Mouse (Mus musculus): ENCODE results near the gene Plac1. TPM values are rescaled to one million over a fixed set of nuclear protein-coding genes. Genes with fewer than 3 reads are reported as not detected.

Gene Plac1
- polyA plus RNA-seq, 1 experiment from 2014 or later = 3.6 TPM

DNA sequence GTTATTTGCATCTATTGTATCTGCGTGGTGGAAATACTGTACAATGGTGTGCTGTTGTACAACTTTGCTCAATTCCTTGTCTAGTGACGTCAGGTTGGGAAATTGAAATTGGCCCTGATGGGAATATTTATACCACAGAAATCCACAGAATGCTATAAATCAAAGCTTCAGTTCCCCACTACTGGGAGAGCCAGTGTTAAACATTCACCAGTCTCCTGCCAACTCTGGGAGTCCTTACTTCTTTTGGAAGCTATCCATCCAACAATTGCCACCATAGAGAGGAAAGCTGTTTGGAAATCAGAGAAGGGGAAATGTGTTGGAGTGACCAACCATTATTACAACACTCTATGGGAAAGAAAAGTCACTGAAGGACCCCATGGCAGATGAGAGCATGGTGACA, 100.3 kb downstream of the Plac1 start:
- no peaks in the 10 kb centered on the region; the same call in 1 of the 2 replicates for H3K27me3 ChIP-seq (replicated peaks; ENCODE audit: control insufficient read depth, insufficient read depth, low read length)
- H3K9me3 ChIP-seq (ENCODE audit: control insufficient read depth, low read length) = no peaks in the 10 kb centered on the region
- H3K36me3 ChIP-seq (ENCODE audit: control insufficient read depth, insufficient read depth, low read length) = no peaks in the 10 kb centered on the region
- H3K4me2 ChIP-seq = no peak overlapping the region
- H3K4me1 ChIP-seq (replicated peaks; ENCODE audit: control insufficient read depth, insufficient read depth, low read length) = no peaks in the 10 kb centered on the region
- ATAC-seq (replicated peaks; ENCODE audit: low FRiP score) (no peak), DNase-seq (ENCODE audit: low spot score) (no peak)
- H3K27ac ChIP-seq (ENCODE audit: low read depth, low read length) = no peak overlapping the region
- no peak overlapping the region for H3K9ac ChIP-seq (ENCODE audit: low read depth, low read length)
- 76% methylated on average over 2 of the region's 2 CpGs for WGBS
- H3K4me3 ChIP-seq (ENCODE audit: low read depth, low read length) = no peak overlapping the region

DNA sequence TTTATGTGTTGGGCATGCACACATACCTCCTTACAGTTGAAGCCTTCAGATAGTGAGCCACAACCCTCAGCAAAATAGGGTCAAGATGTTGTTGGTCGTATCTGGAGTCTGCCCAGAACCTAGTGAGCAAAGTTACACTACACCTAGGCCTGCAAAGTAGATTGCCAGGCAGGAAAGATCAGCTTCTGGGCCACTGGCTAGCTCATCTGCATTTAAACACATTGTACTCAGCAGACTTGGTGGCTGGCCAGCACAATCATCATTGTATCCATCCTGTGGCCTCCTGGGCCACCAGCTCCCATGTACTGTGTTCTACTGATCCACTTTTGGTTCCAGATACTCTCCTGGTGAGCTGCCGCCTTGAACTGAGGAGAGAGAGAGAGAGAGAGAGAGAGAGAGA, 102.8 kb downstream of the Plac1 start:
- Histone ChIP-seq H3K27me3 (replicated peaks; ENCODE audit: control insufficient read depth, insufficient read depth, low read length) (no peaks in the 10 kb centered on the region), H3K9ac (ENCODE audit: low read depth, low read length) (no peak overlapping the region), H3K4me1 (replicated peaks; ENCODE audit: control insufficient read depth, insufficient read depth, low read length) (no peaks in the 10 kb centered on the region), H3K36me3 (ENCODE audit: control insufficient read depth, insufficient read depth, low read length) (no peaks in the 10 kb centered on the region), H3K27ac (ENCODE audit: low read depth, low read length) (no peak overlapping the region), H3K4me3 (ENCODE audit: low read depth, low read length) (no peak overlapping the region), H3K9me3 (ENCODE audit: control insufficient read depth, low read length) (no peaks in the 10 kb centered on the region), H3K4me2 (no peak overlapping the region)
- DNase-seq (ENCODE audit: low spot score) = no peak
- 55% methylated on average over 2 of the region's 2 CpGs for WGBS
- no peak for ATAC-seq (replicated peaks; ENCODE audit: low FRiP score)

DNA sequence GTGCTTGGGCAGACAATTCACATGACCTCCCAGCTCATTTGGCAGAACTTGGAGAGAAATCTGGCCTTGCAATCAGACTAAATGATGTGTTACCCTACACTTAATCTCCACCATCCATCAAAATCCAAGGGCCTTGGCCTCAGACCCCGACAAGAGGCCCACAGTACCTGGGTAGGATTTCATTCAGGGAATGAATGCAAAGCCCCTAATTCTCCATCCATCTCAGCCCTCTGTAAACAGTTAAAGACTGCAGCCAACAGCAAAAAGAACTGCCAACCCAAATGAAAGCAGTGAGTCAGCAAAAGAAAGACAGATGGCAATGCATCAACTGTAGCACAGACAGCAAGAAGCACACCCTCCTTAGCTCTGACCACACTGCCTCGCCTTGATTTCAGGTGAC, 110.4 kb downstream of the Plac1 start:
- WGBS = 47% methylated on average over 2 of the region's 2 CpGs
- no peak for ATAC-seq (replicated peaks; ENCODE audit: low FRiP score)
- no peak overlapping the region for H3K4me3 ChIP-seq (ENCODE audit: low read depth, low read length)

GRCm38 (mm10) chrX:53126492-53127033, 113.3 kb downstream of the Plac1 start:
- Histone ChIP-seq H3K36me3 (ENCODE audit: control insufficient read depth, insufficient read depth, low read length) (no peaks in the 10 kb centered on the region), H3K27me3 (replicated peaks; ENCODE audit: control insufficient read depth, insufficient read depth, low read length) (no peaks in the 10 kb centered on the region; the same call in 1 of the 2 replicates), H3K4me3 (ENCODE audit: low read depth, low read length) (no peak overlapping the region), H3K9ac (ENCODE audit: low read depth, low read length) (no peak overlapping the region), H3K9me3 (ENCODE audit: control insufficient read depth, low read length) (no peaks in the 10 kb centered on the region), H3K4me1 (replicated peaks; ENCODE audit: control insufficient read depth, insufficient read depth, low read length) (no peaks in the 10 kb centered on the region), H3K27ac (ENCODE audit: low read depth, low read length) (no peak overlapping the region; the same call in 1 of the 2 replicates), H3K4me2 (no peak overlapping the region)
- 77% methylated on average over 6 of the region's 6 CpGs for WGBS
- DNase-seq (ENCODE audit: low spot score) (no peak), ATAC-seq (replicated peaks; ENCODE audit: low FRiP score) (no peak)

More for the DNA sequence above, 110.4 kb downstream of the Plac1 start:
- no peak overlapping the region for H3K27ac ChIP-seq (ENCODE audit: low read depth, low read length)
- no peak for DNase-seq (ENCODE audit: low spot score)
- H3K9ac ChIP-seq (ENCODE audit: low read depth, low read length) = no peak overlapping the region
- H3K4me2 ChIP-seq = no peak overlapping the region
- no peaks in the 10 kb centered on the region; the same call in 1 of the 2 replicates for H3K27me3 ChIP-seq (replicated peaks; ENCODE audit: control insufficient read depth, insufficient read depth, low read length)
- H3K9me3 ChIP-seq (ENCODE audit: control insufficient read depth, low read length) = no peaks in the 10 kb centered on the region
- H3K36me3 ChIP-seq (ENCODE audit: control insufficient read depth, insufficient read depth, low read length) = no peaks in the 10 kb centered on the region
- no peaks in the 10 kb centered on the region for H3K4me1 ChIP-seq (replicated peaks; ENCODE audit: control insufficient read depth, insufficient read depth, low read length)

- Histone ChIP-seq H3K9ac (ENCODE audit: low read depth, low read length) (no peak overlapping the region), H3K4me3 (ENCODE audit: low read depth, low read length) (no peak overlapping the region), H3K4me2 (no peak overlapping the region), H3K27ac (ENCODE audit: low read depth, low read length) (no peak overlapping the region), H3K36me3 (ENCODE audit: control insufficient read depth, insufficient read depth, low read length) (no peaks in the 10 kb centered on the region), H3K27me3 (replicated peaks; ENCODE audit: control insufficient read depth, insufficient read depth, low read length) (no peaks in the 10 kb centered on the region; the same call in 1 of the 2 replicates), H3K9me3 (ENCODE audit: control insufficient read depth, low read length) (no peaks in the 10 kb centered on the region), H3K4me1 (replicated peaks; ENCODE audit: control insufficient read depth, insufficient read depth, low read length) (no peaks in the 10 kb centered on the region)
- DNase-seq (ENCODE audit: low spot score) (no peak), ATAC-seq (replicated peaks; ENCODE audit: low FRiP score) (no peak)
- 51% methylated on average over 3 of the region's 3 CpGs for WGBS
Observed at GRCm38 (mm10) chrX:53125838-53126467, 114.0 kb downstream of the Plac1 start.

GRCm38 (mm10) chrX:53123562-53123961, 116.3 kb downstream of the Plac1 start:
- ATAC-seq (replicated peaks; ENCODE audit: low FRiP score) (no peak), DNase-seq (ENCODE audit: low spot score) (no peak)
- Histone ChIP-seq H3K4me2 (no peak overlapping the region), H3K9ac (ENCODE audit: low read depth, low read length) (no peak overlapping the region), H3K27ac (ENCODE audit: low read depth, low read length) (no peak overlapping the region), H3K9me3 (ENCODE audit: control insufficient read depth, low read length) (no peaks in the 10 kb centered on the region), H3K4me1 (replicated peaks; ENCODE audit: control insufficient read depth, insufficient read depth, low read length) (no peaks in the 10 kb centered on the region), H3K4me3 (ENCODE audit: low read depth, low read length) (no peak overlapping the region), H3K36me3 (ENCODE audit: control insufficient read depth, insufficient read depth, low read length) (no peaks in the 10 kb centered on the region), H3K27me3 (replicated peaks; ENCODE audit: control insufficient read depth, insufficient read depth, low read length) (no peaks in the 10 kb centered on the region)
- 73% methylated on average over 1 of the region's 1 CpGs for WGBS

DNA sequence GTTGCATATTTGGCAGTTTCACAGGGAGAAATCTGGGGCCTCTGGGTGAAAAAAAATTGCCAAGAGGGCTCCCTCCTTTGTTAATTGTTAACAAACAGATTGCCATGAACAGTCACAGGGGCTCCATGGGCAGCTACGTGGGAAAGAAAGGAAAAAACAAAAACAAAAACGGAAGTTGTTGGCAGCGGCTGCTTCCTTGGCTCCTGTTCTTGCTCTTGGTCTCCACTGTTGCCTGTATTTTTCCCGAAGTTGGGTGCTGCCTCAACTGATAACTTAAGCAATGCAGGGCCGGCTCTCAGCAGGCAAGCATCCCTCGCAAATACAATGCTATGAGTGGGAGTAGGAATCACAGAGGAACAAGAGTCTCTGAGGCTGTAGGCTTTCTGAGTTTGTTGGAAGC, 121.3 kb downstream of the Plac1 start:
- 52% methylated on average over 6 of the region's 6 CpGs for WGBS
- no peaks in the 10 kb centered on the region for H3K4me1 ChIP-seq (replicated peaks; ENCODE audit: control insufficient read depth, insufficient read depth, low read length)
- no peaks in the 10 kb centered on the region for H3K9me3 ChIP-seq (ENCODE audit: control insufficient read depth, low read length)
- H3K4me2 ChIP-seq = no peak overlapping the region
- ATAC-seq (replicated peaks; ENCODE audit: low FRiP score) (no peak), DNase-seq (ENCODE audit: low spot score) (no peak)
- no peak overlapping the region for H3K27ac ChIP-seq (ENCODE audit: low read depth, low read length)
- no peaks in the 10 kb centered on the region for H3K36me3 ChIP-seq (ENCODE audit: control insufficient read depth, insufficient read depth, low read length)
- H3K9ac ChIP-seq (ENCODE audit: low read depth, low read length) = no peak overlapping the region
- H3K4me3 ChIP-seq (ENCODE audit: low read depth, low read length) = no peak overlapping the region
- peaks cover 5% of the 10 kb centered on the region for H3K27me3 ChIP-seq (replicated peaks; ENCODE audit: control insufficient read depth, insufficient read depth, low read length)

- H3K9ac ChIP-seq (ENCODE audit: low read depth, low read length) = no peak overlapping the region
- DNase-seq (ENCODE audit: low spot score) (no peak), ATAC-seq (replicated peaks; ENCODE audit: low FRiP score) (no peak)
- H3K9me3 ChIP-seq (ENCODE audit: control insufficient read depth, low read length) = no peaks in the 10 kb centered on the region
- H3K4me3 ChIP-seq (ENCODE audit: low read depth, low read length) = no peak overlapping the region
- H3K27me3 ChIP-seq (replicated peaks; ENCODE audit: control insufficient read depth, insufficient read depth, low read length) = peaks cover 5% of the 10 kb centered on the region
- H3K4me2 ChIP-seq = no peak overlapping the region
- H3K4me1 ChIP-seq (replicated peaks; ENCODE audit: control insufficient read depth, insufficient read depth, low read length) = no peaks in the 10 kb centered on the region
- no peaks in the 10 kb centered on the region for H3K36me3 ChIP-seq (ENCODE audit: control insufficient read depth, insufficient read depth, low read length)
- H3K27ac ChIP-seq (ENCODE audit: low read depth, low read length) = no peak overlapping the region
Observed at GRCm38 (mm10) chrX:53118019-53118418, 121.9 kb downstream of the Plac1 start.

DNA sequence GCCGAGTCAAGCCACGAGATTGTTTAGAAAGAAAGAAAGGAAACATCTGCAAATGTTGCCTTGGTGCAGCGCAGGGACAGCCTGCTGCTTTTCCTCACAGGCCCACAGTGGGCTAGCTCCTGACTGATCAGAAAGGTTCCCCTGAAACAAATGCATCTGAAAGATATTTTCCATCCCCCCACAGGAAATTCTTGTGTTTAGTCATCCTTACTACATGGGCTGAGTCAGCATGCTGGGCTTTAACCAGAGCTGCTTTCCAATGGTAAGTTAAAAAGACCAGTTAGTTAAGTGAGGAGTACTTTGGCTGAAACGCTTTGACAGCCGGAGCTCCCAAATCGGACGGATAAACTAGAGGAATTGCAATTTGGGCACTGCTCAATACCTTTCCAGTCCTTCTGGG, 124.9 kb downstream of the Plac1 start:
- ATAC-seq (replicated peaks; ENCODE audit: low FRiP score) (no peak), DNase-seq (ENCODE audit: low spot score) (no peak)
- H3K36me3 ChIP-seq (ENCODE audit: control insufficient read depth, insufficient read depth, low read length) = no peaks in the 10 kb centered on the region
- H3K9me3 ChIP-seq (ENCODE audit: control insufficient read depth, low read length) = no peaks in the 10 kb centered on the region
- no peak overlapping the region for H3K27ac ChIP-seq (ENCODE audit: low read depth, low read length)
- peaks cover 5% of the 10 kb centered on the region for H3K27me3 ChIP-seq (replicated peaks; ENCODE audit: control insufficient read depth, insufficient read depth, low read length)
- H3K9ac ChIP-seq (ENCODE audit: low read depth, low read length) = no peak overlapping the region
- no peak overlapping the region for H3K4me3 ChIP-seq (ENCODE audit: low read depth, low read length)
- no peaks in the 10 kb centered on the region for H3K4me1 ChIP-seq (replicated peaks; ENCODE audit: control insufficient read depth, insufficient read depth, low read length)
- WGBS = 64% methylated on average over 7 of the region's 7 CpGs
- no peak overlapping the region for H3K4me2 ChIP-seq

Measured in liver, embryonic 11.5 days (tissue).